Mouse (Mus musculus): ENCODE data around the gene Grwd1.

Gene Grwd1

DNA sequence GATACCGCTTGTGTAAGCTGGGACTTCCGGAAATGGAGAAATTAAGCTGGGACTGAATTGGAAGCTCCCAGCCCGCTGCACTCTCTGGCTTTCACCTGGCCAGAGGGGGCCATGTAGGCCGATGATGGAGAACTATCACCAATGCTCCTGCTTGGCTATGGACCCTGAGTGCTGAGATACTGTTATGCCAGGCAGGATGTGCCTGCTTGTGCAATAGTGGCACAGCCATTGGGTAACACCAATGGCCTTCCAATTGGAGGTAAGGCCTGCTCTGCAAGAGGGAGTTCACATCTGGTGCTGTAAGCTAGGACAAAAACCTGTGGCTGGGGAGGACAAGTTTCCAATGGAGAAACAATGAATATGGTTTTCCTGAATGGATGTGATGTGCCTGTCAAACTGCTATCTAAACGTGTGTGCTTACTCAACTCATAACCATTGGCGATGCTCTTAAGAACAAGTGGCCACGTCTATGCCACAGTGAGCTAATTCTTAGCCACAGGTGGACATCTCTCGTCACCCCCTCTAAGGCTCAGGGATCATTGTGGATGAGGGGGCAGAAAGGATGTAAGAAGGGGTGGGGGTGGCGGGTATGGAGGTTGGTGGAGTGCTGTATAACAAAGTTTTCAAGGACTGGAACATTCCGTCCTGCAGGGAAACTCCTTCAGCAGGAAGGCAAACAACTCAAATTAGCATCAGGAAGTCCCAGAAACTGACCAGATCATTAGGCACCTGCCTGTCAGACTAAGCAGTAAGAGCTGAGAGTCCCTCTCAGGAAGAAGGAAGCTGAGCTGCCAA is 12.4 kb upstream of the Grwd1 start:
- no peak for DNase-seq (ENCODE audit: low read depth, low spot score)

DNA sequence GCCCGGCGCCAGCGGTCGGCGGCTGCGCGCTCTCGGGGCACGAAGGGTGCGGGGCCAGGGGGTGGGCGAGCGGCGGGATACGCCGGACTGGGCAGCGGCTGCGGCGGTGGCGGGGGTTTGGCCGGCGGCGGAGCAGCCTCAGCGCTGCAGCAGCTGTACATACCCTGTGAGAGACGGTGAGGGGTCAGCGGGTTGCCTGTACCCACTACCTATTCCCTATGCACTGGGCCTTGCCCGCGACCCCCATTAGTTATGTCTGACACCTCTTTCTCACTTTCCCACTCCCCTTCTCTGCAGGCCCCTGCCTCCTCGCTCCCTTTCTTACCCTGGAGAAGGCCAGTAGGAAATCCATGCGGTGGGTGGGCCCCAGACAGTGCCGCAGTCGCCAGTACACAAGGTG is 3.2 kb upstream of the Grwd1 start:
- no peak for DNase-seq (ENCODE audit: low read depth, low spot score)

DNA sequence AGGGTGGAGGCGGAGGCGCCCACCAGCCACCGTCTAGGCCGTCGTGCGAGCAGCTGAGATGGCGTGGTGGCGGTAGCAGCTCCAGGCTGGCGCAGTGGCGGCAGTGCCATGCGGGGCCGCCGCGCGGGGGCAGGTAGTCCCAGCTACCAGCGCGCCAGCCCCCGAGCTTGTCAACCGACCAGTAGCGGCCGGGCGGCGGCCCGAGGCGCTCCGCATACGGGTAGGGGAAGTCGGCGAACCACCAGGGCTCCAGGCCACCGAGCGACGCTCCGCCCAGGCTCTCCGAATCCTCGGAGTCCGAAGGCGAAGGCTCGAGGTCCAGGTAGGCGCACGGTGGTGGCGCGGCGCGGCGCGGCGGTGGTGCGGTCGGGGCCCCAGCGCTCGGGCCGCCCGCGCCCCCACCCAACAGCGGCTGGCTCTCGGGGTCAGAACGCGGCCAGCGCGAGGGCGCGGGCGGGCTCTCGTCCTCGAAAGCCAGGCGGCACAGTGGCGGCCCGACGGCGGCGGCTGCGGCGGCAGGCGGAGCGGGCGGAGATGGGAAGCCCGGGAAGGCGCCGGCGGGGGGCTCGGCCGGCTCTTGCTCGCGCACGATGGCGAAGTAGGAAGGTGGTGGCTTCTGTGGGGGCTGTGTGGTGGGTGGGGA is 2.5 kb upstream of the Grwd1 start:
- DNase-seq (ENCODE audit: low read depth, low spot score), result no peak

- no peak for DNase-seq (ENCODE audit: low read depth, low spot score)
Observed at GRCm38 (mm10) chr7:45832428-45832827, 1.7 kb upstream of the Grwd1 start.

DNA sequence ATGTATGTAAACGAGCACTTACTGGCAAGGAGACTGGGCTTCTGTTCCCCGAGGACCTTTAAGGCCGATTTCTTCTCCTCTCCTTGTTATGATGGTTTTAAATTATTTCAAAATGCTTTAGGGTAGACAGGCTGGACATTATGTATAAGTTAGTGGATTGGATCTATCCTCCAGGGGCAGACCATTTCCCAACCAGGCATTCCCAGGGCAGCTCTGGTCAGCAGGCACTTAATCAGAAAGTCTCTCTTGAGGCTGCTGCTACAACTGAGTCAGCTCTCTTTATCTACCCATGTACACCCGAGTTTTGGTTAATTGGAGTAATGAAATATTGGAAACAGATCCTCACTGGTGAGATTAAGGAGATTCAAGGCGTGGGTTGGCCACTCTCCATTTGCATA is 383 bp upstream of the Grwd1 start:
- no peak for DNase-seq (ENCODE audit: low read depth, low spot score)

- DNase-seq (ENCODE audit: low read depth, low spot score), result no peak
Observed at GRCm38 (mm10) chr7:45826631-45827030, 4.1 kb downstream of the Grwd1 start.

GRCm38 (mm10) chr7:45824598-45824997 is 6.1 kb downstream of the Grwd1 start, which contains the start of gene Kcnj14:
Gene Kcnj14, minus strand, starts transcription at chr7:45824782.
- no peak for DNase-seq (ENCODE audit: low read depth, low spot score)

DNA sequence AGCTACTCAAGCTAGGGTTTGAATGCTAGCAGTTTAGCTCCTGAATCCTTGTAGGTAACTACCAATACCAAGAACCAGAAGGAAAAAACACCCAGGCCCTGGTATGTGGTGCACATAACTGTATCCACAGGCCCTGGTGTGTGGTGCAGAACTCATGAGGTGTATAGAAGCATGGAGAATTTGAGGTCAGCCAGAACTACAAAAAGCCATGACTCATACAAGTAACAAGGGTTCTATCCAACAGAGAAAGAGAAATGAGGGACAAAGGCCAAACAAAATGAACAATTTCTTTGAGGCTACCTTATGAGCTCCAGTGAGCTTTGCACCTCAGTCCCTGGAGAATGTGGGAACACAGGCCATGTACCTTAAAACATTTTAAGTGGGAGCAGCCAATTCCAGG is 9.8 kb downstream of the Grwd1 start:
- DNase-seq (ENCODE audit: low read depth, low spot score), result no peak

DNA sequence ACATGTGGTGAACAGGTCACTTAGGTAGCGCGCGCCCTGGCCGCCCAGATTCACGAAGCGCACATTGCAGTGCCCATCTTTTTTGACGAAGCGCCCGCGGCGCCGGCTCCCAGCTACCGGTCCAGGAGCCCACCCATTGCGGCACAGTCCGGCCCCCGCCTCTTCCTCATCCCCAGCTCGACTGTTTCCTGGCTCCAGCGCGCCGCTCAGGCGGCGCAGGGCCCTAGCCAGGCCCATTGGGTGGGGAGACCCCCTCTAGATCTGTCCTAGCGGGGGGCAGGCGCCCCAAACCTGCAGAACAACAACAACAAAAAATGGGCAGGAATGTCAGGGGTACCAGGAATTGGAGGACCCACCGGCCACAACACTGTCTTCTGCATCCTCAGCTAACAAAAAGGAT is 10.9 kb downstream of the Grwd1 start:
- no peak for DNase-seq (ENCODE audit: low read depth, low spot score)

DNA sequence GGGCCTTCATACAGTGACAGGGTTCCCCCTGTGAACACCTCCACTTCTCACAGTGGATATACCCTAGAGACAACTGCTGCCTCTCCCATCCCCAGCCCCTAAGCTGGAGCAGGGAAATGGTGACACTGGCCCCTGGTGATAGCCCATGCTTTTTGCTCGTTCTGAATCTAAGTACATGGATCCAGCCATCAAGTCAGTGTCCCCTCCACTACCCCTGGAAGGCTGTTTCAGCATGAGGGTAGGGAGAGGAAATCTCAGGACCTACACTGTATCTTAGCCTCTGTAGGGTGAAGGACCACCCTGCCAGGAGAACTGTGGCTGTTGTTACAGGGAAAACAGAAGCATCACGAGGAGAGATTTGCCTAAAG is 14.8 kb downstream of the Grwd1 start:
- DNase-seq (ENCODE audit: low read depth, low spot score), result no peak

DNA sequence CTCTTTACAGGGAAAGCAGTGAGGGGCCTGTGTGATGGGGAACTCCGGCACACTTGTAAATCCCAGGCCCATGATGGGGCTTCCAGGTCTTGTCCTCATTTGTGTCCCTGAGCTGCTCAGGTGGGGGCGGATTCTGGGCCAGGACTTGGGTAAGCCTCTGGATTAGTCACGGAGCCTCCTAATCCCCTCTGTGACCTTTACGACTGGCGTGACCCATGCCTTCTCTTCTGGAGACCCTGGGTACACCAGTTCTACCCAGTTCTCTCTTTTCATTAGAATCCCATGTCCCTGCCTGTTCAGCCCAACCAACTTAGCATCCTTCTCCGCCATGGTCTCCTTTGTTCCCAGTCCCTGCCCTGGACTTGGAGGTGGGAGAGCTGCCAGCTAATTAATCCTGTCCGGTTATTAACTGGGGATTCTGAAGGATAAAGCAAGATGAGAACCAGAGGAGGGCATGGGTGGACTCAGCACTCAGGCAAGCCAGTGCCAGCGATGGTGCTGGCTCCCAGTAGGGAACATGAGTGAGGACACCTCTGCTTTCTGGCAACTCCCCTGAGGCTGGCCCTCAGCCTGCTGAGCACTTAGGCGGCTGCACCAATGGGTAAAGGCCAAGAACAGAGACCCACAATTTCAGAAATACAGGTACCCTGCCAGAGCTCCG is 15.3 kb downstream of the Grwd1 start:
- DNase-seq (ENCODE audit: low read depth, low spot score), result no peak

GRCm38 (mm10) chr7:45814841-45815240 is 15.9 kb downstream of the Grwd1 start:
- no peak for DNase-seq (ENCODE audit: low read depth, low spot score)

- peak; percentile 98 for DNase-seq (ENCODE audit: low read depth, low spot score)
Observed at GRCm38 (mm10) chr7:45813787-45814779, 16.7 kb downstream of the Grwd1 start, which contains the start of gene Cyth2. Gene Cyth2, minus strand, starts transcription at chr7:45814581.

GRCm38 (mm10) chr7:45812921-45813320 is 17.8 kb downstream of the Grwd1 start:
- no peak for DNase-seq (ENCODE audit: low read depth, low spot score)

GRCm38 (mm10) chr7:45809276-45810075 is 21.3 kb downstream of the Grwd1 start:
- no peak for DNase-seq (ENCODE audit: low read depth, low spot score)

DNA sequence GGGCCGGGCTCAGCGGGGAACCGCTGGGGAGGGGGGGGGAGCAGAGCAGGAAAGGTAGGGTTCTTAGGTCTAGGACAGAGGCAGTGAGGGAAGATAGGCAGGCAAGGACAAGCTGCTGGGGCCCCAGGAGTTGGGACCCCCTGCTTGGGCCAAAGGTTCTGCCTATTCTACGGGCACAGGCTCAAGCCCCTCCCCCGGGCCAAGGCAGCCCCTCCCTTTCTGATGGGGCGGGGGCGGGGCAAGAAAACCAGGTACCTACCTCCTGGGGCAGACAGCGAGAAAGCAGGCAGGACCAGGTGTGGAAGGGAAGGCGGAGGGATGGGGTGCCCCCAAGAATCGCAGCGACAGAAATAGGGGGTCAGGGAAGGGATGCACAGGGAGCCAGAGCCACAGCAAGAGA is 22.3 kb downstream of the Grwd1 start:
- DNase-seq (ENCODE audit: low read depth, low spot score), result no peak

DNA sequence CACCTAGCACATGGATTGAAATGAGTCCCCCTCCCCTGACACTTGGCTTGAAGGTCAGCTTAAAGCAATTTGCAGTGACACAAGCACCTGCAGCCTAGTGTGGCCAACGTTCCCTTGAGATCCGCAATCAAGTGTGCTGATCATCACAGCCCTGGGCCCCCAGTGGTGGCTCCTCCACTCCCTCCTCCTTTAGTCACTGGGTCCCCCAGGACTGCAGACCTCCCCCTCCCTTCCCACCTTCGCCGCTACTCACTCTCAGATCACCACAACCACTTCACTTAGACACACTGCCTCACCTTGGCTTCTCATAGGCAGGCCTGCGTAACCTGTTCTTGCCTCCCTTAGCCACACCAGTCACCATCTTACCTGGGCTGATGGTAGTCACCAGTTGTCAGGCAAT is 24.8 kb downstream of the Grwd1 start:
- DNase-seq (ENCODE audit: low read depth, low spot score), result no peak

- DNase-seq (ENCODE audit: low read depth, low spot score), result no peak
Observed at GRCm38 (mm10) chr7:45802551-45802950, 28.2 kb downstream of the Grwd1 start.

DNA sequence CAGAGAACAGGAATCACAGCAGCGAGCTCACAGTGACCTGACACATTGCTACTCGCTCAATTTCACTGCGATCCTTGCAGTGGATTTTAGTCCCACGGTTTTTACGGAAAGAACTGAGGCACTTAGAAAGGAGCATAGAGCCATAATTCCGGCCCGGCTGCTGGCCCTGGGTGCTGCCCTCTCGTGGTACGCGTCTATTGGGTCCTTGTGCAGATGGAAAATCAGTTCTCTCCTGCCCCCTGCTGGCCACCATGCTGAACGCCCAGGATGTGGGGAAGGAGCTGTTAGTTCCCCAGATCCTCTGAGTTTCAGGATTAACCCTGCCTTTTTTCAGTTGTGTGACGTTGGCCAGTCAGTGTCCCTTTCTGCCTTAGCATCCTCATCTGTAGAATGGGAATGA is 29.4 kb downstream of the Grwd1 start:
- peak; percentile 76 for DNase-seq (ENCODE audit: low read depth, low spot score)

DNA sequence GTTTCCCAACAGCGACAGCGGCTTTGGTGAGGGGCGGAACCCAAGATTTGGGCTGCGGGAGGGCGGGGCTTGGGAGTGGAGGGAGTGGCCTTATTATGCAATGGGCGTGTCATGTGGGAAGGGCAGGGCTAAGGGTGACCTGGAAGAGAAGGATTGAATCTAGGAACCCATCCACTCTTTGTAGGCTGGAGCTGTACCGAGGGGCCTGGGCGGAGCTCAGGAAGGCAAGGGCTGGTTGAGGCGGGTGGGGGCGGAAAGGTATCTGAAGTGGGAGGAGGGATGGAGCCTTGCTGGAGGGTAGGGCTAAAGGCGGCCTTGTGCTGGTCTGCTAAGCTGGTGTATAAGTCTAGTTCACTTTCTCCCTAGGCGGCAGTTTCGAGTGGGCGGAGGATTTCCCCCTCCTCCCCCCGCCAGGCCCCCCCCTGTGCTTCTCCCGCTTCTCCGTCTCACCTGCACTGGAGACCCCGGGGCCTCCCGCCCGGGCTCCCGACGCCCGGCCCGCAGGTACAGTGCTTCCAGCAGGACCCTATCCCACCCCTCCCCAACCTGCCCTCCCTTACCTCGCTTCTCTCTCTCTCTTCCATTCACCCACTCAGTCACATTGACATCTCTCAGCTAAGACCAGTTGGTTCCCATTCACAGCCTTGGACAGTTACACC is 30.1 kb downstream of the Grwd1 start:
- DNase-seq (ENCODE audit: low read depth, low spot score), result peak; percentile 78
